Mouse (Mus musculus) frontal cortex, postnatal 25 days (tissue): ENCODE measurements around the gene Gfy.

Experiments used
- DNase-seq, 2 experiments: peaks; one replicate each; pipeline ENCODE4 v3.0.0; 2022; ENCODE audit warnings: low spot score in 2 of 2

Gfy gene

DNA sequence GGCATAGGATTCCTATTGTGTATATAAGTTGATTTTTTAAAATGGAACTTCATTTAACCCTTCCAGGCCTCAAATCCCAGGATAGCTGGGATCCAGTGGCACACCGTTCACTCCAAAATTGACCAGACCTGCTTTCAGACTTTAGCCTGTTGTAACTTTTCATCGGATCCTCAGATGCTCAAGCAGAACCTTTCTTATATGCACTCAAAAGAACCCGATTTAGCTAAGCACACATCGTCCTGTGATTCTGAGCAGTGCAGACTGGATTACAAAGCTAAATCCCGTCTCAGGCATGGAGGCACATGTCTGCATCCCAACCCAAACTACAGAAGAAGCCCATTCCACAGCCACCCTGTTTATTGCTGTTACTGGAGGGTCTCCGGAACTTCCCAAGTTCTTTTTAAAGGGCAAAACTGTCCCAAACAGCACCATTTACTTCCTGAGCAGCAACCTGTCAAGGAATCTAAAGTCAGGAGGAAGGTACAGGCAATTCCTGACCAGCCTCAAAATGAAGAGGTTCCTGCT lies 51.6 kb downstream of the Gfy start:
- no peak for DNase-seq

DNA sequence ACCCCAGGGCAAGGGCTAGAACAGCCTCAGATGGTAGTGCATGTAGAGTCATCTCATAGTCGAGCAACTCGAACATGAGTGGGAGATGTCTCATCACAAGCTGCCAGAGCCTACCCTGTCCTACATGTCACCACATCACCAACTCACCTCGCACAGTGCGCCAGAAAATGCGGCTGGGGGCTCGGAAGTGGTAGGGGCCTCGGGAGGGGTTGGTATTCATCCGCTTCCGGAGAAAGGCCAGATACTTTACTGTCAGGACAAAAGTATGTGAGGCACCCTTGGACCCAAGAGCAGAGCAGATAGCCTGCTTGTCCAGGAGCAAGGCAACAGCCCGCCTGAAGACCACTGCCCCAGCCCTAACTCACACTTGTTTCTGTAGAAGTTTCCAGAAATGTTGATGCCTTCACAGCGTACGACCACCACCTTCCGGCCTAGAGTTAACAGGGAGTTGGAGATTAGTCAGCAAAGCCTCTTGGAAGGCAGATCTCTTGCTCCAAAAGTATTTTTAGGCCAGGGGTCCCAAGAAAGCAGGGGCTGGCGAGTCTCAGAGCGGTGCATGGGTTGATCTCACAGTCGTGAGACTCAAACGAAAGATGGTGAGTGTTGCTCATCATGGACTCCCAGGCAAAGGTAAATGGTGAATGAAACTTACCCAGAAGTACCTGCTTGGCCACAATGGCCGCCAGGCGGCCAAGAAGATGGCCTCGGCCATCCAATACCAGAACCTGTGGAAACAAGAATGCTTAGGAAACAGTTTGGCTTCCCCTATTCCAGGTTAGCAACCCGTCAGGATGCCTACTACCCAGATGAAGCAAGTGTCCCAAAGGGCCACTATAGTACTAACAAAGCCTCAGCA lies 52.3 kb downstream of the Gfy start:
- no peak for DNase-seq
